Mouse (Mus musculus): ENCODE results near the gene Pdia3.

DNA sequence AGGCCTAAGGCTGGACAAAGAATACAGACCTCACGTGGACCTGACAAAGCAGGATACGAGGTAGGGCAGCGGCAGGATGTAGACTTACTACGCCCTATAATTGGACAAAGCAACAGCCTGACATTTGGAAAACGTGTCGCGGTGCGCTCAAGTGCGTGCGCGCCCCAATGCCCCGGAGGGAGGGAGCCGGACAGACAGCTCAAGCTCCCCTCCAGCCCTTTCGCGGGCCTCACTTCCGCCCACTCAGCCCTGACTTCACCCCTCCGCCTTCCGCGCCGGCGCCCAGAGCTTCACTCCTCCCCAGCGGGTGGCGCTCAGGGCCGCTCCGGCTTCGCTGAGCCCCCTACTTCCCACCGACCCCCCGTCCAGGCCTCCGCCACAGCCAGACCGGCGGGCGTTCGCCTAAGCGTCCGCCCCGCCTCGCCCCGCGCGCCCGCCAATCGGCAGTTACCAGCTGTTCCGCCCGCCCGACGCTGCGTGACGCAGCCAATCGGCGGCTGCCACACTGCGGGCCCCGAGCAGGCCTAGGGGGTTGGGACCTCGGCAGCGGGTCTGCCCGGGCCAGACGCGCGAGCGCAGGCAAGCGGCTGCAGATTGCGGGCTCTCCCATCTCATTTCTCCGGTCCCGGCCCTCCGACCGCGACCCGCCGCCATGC is at the start of gene Pdia3, which contains the start of gene Catsper2:
- no peak for TF ChIP-seq EP300 (IDR thresholded peaks at IDR 0.05; ENCODE audit: low read depth)
- peak; percentile 47 for TF ChIP-seq CTCF (IDR thresholded peaks at IDR 0.05; ENCODE audit: low read depth)

Measured in heart, postnatal 0 days (tissue).